Mouse (Mus musculus) left cerebral cortex, postnatal 4 days (tissue): ENCODE results near the gene Nkap. TPM values are rescaled to one million over a fixed set of nuclear protein-coding genes. Genes with fewer than 3 reads are reported as not detected.
"Not testable (repeated sequence)": the region's sequence is repeated elsewhere in the genome, so short reads cannot be mapped to it uniquely, and the experiment has no call there.

Experiments used
- DNase-seq: peaks from one replicate; pipeline ENCODE4 v3.0.0-alpha.2; 2022
- intact Hi-C: fragments of 180-260 bp; cut with DNase I; formaldehyde crosslinking; loops from one replicate; pipeline ENCODE4 v1.15.1; 2025
- total RNA-seq, 2 experiments: library from RNA; stranded (reverse); gene quantifications; 2 replicates each; pipeline ENCODE4 v1.2.3; 2021

Nkap gene
- 10 to 100 TPM; 19.8 to 25.8 TPM for total RNA-seq

DNA sequence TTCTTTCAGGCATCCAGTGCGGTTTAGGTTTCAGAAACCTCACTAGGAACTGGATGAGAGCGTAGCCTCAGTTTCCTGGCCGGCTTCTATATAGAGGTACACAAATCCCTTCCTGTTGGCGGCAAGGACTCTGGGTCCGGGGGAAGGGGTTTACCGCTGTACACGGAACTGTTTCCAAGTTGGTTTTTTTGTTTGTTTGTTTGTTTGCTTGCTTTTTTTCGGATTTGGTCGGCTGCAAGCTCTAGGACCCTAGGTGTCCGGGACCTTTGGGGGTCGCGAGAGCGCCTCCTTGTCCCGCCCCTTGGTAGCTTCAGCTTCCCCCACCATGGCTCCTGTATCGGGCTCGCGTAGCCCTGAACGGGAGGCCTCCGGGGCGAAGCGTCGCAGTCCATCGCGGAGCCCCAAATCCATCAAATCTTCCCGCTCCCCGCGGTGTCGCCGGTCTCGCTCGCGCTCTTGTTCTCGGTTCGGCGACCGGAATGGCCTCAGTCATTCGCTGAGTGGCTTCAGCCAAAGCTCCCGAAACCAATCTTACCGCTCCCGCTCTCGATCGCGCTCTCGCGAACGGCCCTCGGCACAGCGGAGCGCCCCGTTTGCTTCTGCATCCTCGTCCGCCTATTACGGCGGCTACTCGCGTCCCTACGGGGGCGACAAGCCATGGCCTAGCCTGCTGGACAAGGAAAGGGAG lies at the start of gene Nkap:
Gene Nkap (plus strand): TSS at position 125 of the 688 bp plus-strand sequence.
- peak; percentile 67 for DNase-seq
- intact Hi-C loops = no loop called here

DNA sequence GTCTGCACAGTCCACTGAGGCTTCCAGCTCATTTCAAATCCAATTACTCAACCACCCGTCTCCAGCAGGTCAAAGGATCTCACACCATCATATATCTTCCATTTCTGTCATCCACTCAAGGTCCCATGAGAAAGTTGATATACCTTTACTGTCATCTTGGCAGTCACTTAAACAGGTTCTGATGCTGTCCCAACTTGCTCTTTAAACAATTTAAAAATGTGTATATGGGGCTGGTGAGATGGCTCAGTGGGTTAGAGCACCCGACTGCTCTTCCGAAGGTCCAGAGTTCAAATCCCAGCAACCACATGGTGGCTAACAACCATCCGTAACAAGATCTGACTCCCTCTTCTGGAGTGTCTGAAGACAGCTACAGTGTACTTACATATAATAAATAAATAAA lies 46.2 kb upstream of the Nkap start:
- not testable (repeated sequence) for DNase-seq
- intact Hi-C loops = loop anchor here (10.0 kb wide), 1 partner anchor 456 kb away; no protein-coding TSS in a partner anchor

DNA sequence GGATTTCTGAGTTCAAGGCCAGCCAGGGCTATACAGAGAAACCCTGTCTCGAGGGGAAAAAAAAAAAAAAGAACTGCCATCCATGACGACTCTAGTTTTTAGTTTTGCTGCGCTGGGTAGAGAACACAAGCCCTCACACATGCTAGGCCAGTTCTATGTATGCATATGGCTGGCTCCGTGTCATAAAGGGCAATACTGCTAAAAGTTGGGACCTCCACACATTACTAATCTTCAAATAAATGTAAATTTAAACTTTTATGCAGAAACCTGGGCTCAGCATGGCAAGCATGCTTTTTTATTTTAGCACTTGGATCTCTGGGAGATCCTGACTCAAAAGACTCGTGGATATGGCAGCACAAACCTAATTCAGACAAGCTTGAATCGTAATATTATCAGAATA lies 45.4 kb upstream of the Nkap start:
- no peak for DNase-seq

DNA sequence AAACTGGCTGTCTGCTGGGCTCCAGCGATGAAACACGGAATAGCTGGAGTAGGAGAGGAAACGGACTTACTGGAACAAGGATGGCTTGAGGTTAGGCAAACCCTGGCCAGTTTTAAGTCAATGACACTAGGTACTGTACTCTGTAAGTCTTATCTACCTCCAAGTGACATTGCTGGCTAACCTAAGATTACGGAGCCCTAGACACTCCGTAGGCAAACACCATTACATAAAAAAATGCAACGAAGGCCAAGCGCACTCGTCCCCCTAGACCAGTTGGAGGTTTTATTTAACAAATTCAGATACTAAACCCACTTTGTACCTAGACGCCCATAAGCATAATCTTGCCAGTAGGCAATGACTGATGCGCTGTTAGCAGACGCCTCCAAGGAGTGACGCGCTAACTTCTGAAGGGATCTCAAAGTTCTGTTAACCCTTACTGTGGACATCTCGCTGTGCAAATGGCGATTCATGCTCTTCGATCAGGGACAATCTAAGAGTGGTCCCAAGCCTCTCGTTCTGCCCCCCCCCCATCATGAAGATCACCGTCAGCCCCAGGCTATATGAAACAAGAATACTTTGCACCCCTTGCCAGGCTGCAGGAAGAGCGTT lies 42.2 kb upstream of the Nkap start:
- no peak for DNase-seq
- intact Hi-C loops = loop anchor here (10.0 kb wide), 1 partner anchor 460 kb away; no protein-coding TSS in a partner anchor

More for the DNA sequence above, 45.4 kb upstream of the Nkap start:
- intact Hi-C loops = loop anchor here (10.0 kb wide), 1 partner anchor 456 kb away; no protein-coding TSS in a partner anchor

DNA sequence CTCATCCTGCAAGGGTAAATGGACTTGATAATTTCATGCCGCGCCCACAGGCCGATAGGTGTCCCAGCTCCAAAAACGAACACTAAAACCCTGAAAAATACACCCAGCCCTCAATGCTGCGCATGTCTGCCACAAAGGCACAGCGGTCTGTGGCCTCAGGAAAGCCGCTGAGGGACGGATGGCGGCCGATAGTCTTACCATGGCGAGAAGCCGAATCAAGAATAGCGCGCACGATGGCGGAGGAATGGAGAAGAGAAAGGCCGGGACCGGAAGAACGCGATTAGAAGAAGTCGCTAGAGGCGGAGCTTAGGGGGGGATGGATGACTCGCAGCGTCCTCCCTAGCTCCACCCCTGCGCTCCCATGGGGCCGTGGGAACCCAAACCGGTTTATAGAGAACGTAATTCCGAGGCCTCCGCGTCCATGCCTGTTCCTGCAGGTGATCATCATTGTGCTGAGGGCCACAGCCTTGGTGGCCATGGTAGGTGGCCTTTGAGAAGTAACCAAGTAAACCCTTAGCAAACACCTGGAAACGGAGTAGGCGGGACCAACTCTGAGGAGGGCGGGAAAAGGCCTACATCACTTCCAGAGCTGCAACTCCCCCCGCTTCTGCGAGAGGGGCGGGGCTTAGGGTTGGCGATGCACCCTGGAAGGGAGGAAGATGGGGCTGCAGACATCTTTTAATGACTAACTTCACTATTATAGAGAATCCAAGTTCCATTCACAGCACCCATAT lies 41.5 kb upstream of the Nkap start, which contains the start of gene Rpl39:
Gene Rpl39 (minus strand): TSS at position 476 of the 734 bp plus-strand sequence.
- peak; percentile 88 for DNase-seq
- intact Hi-C loops = loop anchor here (10.0 kb wide), 1 partner anchor 460 kb away; no protein-coding TSS in a partner anchor

DNA sequence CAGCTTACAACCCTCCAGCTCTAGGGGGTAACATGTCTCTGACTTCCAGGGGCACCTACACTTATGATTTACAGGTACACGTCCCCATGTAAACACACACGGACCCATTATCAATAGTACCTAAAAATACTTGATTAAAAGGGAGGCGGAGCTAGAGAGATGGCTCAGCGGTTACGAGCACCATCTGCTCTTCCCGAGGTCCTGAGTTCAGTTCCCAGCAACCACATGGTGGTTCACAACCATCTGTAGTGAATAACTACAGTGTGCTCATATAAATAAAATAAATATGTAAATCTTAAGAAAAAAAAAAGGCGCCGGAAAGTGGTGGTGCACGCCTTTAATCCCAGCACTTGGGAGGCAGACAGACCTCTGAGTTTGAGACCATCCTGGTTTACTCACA lies 40.9 kb upstream of the Nkap start:
- no peak for DNase-seq
- intact Hi-C loops = loop anchor here (10.0 kb wide), 1 partner anchor 461 kb away; no protein-coding TSS in a partner anchor

DNA sequence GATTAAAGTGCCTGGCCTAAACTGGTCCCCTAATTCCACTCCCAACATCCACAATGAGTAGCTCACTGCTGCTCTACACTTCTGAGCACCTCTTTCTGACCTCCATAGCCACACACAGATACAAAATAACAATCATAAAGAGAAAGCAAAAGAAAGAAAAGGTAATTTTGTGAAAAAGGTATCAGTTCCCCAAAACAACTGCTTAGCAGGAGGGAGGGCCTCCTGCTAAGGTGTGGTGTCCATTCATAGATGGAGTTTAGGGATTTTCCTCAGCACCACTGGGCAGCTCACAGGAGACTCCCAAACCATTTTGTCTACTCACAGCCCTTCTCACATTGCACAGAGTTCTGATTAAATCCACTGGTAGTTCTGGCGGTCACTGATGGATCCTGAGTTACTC lies 37.8 kb upstream of the Nkap start:
- intact Hi-C loops = loop anchor here (10.0 kb wide), 1 partner anchor 464 kb away; no protein-coding TSS in a partner anchor
- DNase-seq = no peak

DNA sequence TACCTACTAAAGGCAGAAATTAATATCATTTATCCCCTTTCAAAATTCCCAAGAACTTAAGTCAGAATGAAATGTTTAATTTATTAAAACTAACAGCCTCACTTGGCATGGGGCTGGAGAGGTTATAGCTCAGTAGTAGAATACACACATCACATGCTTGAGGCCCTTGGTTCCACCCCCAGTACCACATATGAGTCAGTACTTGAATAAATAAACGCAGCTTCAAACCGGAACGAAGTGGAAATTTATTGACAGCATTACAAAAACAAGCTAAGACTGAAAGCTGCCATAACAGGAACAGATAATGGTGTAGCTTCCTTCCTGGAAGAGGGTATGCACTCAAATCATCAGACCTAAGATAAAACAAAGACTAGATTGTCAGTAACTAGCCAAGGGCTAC lies 35.1 kb upstream of the Nkap start:
- intact Hi-C loops = no loop called here
- no peak for DNase-seq

DNA sequence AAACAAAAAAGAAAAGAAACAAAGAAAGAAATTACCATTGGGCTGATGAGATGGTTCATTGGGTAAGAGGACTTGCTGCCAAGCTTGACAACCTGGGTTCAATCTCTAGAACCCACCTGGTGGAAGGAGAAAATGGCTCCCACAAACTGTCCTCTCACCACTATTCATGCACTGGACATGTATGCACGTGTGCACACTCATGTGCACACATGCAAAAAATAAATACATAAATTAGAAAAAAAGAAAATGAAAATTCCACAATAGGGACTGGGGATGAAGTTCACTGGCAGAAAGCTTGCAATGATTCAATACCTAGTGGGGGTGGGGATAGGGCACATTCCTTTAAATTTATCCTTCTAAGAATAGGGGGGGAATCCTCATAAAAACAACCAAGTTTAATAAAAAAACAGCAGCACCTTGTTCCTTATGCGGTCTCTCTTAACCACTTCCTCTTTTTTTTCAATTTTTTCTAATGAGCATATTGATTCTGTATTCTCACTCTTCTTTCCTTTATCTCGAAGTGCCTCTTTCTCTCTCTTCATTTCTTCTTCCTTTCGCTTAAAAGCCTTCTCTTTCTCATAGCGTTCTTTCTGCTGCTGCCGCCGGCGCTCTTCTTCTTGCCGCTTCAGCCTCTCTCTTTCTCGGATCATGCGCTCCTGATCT lies 31.4 kb upstream of the Nkap start:
- intact Hi-C loops = no loop called here
- DNase-seq = no peak

DNA sequence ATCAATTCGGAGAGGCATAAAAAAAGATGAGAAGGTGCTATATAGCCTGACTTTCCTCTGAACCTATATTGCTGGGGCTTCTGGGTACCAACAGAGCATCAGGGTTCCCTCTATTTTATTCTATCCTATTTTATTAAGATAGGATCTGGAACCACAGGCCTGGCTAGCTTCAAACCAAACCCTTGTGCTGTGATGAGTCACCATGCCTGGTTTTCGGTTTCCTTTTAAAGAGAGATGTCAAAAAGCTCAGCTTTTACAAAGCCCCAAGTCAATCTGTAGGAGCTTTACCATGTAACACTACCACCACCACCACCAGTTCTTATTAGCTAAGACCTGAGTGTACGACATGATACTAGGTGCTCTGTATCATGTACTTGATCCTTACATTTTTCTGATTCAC lies 27.9 kb upstream of the Nkap start:
- no peak for DNase-seq
- intact Hi-C loops = no loop called here

DNA sequence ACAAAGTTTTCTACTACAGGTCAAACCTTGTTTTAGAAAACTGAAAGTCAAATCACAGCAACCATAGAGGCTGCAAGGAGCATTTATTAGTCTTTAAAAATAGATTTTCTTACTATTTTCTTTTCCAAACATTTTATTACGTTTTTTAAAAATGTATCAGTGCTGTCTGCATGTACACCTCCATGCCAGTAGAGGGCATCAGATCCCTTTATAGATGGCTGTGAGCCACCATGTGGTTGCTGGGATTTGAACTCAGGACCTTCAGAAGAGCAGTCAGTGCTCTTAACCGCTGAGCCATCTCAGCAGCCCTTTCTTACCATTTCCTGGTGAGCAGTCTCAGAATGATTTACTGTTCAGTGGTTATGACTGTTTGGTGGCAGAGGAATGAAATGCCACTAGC lies 22.8 kb upstream of the Nkap start:
- intact Hi-C loops = no loop called here

DNA sequence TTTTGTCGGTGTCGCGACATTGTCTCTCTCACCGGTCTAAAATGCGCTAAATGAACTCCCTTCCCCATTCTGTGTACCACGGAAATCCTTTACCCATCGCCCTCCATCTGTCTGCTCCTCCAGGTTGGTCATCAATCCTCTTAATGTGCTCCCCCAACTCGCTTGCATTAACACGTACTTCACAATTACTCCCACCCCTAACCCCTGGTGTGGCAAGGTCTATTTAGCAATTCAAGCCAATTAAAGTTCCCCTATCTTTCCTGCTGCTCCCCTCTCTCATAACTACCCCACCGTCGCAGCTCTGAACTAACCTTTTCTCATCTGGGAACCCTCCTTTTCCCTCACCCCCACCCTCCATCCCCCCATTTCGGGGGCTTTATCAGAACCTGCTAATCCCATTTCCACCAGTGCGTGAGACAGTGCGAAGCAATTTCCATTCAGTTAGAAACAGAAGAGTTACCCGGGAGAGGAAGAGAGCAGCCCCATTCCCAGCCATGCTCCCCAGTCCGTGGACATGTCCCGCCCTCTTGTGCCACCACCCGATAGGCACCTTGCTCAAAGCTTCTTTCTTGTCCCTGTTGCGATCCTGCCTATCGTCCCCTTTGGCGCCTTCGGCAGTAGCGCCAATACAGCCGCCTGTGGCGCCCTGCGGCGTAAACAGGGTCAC lies 16.9 kb upstream of the Nkap start:
- DNase-seq = no peak
- intact Hi-C loops = no loop called here

More for the DNA sequence above, 22.8 kb upstream of the Nkap start:
- no peak for DNase-seq

DNA sequence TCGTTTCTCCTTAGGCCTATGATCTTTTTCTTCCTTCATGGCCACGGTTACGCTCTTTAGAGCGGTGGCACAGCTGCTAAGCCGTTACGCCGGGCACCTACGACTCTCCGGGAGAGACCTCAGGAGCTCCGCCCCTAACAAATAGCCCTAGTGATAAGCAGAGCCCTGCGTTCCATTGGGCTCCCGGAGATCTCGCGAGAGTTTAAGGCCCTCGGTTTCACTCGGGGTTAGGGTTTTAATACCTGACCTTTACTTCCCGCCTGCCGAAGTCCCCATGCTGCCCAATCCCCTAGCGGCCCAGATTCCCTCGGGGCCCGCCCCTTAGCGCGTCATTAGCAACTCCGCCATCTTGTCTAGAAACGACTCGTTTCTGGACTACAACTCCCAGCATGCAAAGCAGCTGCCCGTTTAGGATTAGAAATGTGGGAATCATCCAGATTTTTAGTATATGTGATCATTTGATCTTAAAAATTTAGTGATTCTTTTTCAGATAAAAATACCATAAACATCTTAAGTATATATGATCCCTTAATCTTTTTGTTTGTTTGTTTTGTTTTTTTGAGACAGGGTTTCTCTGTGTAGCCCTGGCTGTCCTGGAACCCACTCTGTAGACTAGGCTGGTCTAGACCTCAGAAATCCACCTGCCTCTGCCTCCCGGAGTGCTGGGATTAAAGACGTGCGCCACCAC lies 16.3 kb upstream of the Nkap start, which contains the start of gene Upf3b:
Gene Upf3b (minus strand): TSS at position 130 of the 688 bp plus-strand sequence.
- intact Hi-C loops = no loop called here
- peak; percentile 92 for DNase-seq

DNA sequence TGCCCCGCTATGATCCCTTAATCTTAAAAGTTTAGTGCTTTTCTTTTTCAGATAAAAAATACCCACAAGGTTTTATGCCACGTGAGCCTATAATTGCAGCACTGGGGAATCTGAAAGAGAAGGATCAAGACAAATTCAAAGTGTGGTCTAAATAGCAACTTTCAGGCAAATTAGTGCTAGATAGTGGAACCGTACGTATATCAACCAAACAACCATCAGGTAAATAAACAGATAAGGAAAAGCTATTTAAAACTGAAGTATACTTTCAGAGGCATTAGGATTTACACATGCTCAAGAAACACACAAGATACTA lies 15.8 kb upstream of the Nkap start:
- DNase-seq = no peak
- intact Hi-C loops = no loop called here

DNA sequence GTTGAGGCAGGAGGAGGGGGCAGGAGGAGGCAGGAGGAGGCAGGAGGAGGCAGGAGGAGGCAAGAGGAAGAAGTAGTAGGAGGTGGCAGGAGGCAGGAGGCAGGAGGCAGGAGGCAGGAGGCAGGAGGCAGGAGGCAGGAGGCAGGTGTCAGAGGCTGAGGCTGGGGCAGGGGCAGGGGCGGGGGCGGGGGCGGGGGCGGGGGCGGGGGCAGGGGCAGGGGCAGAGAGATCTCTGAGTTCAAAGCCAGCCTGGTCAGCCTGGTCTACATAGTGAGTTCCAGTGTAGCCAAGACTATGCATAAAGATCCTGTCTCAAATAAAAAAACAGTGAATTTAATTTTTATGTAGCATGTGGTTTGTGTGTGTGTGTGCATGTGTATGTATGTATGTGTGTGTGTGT lies 9.5 kb upstream of the Nkap start:
- intact Hi-C loops = no loop called here
- DNase-seq = no peak

DNA sequence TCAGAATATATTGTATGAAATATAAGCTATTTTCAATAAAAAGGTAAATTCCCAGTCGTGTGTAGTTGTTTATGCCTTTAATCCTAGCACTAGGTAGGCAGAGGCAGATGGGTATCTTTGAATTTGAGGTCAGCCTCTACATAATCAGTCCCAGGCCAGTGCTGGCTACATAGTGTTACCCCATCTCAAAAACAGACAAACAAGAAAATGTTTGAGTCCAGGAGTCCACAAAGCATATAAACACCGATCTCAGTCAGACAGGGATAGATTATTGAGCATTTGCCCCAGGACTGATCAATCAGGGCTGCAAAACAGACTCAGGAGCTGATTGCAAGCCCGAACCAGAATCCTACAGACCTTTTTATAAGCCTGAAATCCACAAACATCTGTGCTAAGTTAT lies 7.0 kb upstream of the Nkap start:
- DNase-seq = no peak
- intact Hi-C loops = no loop called here

DNA sequence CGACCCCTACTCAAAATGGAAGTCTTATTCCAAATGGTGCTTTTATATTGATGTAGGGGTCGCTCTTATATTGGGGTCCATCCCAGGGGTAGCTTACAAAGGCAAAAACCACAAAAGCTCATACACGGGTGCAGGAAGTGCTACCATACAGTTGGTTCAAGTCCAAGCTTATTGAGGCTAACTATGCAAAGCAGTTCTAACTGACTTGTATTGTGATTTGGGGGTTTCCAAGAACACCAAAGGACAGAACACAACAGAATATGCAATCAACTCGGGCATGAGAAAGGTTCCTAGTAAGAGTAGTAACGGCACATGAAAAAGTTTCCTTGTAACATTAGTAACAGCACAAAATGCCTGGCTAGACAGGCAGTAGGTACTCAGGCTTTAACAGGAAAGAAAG lies 6.4 kb upstream of the Nkap start:
- intact Hi-C loops = no loop called here

DNA sequence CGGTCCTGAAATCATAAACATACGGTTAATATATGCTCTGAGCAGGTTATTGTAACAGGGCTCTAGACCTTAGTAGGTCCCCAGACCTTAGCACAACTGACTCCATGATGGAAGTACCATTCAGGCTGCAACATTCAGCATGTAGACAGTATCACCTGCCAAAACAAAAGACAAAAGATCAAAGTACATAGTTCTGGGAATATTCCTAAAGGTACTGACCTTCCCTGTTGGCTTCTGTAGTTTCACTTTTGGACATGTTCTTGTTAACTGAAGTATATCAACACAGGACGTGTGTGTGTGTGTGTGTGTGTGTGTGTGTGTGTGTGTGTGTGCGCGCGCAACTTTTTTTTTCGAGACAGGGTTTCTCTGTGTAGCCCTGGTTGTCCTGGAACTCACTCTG lies 1.1 kb upstream of the Nkap start:
- intact Hi-C loops = no loop called here
- no peak for DNase-seq

More for the DNA sequence above, 6.4 kb upstream of the Nkap start:
- DNase-seq = no peak

DNA sequence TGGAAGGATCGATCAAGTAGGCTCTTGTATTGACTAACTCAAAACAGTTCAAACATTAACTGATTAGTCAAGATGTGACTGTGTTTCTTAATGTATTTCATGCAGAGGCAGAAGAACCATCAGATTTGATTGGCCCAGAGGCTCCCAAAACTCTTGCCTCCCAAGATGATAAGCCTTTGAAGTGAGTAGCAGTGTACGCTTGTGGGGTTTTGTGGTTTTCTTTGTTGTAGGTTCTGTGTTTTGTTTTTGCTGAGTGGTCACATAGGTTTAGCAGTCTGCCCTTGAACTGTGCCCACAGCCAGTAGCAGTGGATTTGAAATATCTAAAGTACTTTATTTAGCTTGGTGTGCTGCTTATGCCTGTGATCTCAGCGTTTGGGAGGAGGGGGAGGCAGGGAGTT lies 15.1 kb downstream of the Nkap start:
- intact Hi-C loops = no loop called here
- DNase-seq = no peak

DNA sequence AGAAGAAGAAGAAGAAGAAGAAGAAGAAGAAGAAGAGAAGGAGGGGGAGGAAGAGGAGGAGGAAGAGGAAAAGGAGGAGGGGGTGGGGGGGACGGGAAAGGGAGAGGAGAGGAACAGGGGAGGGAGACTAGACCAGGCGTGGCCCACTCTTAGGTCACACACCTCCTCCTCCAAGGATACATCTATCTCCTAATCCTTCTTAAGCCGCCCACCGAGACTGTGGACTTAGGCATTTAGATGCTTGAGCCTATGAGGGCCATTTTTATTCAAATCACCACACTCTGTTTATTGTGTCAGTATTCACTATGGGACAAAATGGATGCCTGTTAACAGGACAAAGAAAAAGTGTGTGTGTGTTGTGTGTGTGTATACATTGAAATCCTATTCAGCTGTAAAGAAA lies 17.9 kb downstream of the Nkap start:
- DNase-seq, intact Hi-C loops: not testable (repeated sequence)
